Mouse (Mus musculus): ENCODE results near the gene C87977. TPM values are rescaled to one million over a fixed set of nuclear protein-coding genes. Genes with fewer than 3 reads are reported as not detected.

The C87977 gene
- not detected for polyA plus RNA-seq (2014; fragmentation: Illumina TruSeq; extraction: RNeasy Lipid Tissue Mini Kit (QIAGEN cat#74804); ENCODE audit: low read depth, low replicate concordance)

GRCm38 (mm10) chr4:144213218-144213617 is at the start of gene C87977:
Gene C87977, minus strand, starts transcription at chr4:144213318.

DNA sequence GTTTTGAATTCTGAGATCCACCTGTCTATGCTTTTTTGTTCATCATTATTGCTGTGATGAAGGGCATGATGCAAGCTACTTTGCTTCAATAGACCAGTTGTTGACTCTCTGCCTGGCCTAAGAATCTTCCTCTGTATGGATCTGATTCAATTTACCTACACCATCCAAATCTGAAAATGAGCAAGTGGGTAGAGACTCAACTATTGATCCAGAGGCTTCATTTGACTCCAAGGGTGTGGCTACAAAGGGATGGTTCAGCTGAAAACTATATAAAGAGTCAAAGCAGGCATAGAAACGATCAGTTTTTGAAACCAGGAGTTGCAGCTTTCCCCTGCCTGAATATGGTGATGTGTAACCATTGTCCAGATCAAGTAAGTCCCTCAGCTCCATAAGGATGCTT is 22.7 kb downstream of the C87977 start, which contains the start of gene Oog2:
Gene Oog2, plus strand, starts transcription at position 301 of the 400 bp plus-strand sequence.

DNA sequence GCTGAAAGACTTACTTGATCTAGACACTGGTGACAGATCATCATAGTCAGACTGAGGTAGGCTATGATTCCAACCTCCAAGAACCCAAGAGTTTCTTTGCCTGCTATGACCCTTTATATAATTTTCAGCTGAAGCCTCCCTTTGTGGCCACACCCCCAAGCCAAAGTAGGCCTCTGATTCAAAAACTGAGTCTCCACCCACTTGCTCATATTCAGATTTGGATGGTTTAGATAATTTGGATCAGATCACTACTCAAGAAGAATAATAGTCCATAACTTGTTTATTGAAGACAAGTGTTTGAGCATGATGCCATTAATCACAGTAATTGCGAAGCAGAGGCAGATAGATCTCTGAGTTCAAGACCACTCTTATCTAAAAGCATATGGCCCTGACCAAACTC is 50.6 kb downstream of the C87977 start, which contains the start of gene Oog3:
Gene Oog3, minus strand, starts transcription at position 101 of the 400 bp plus-strand sequence.

Other genes with a start within 250 kb of the C87977 start
- gene Gm13101, start 246.4 kb downstream of the C87977 start, polyA plus RNA-seq (2014; fragmentation: Illumina TruSeq; extraction: RNeasy Lipid Tissue Mini Kit (QIAGEN cat#74804); ENCODE audit: low read depth, low replicate concordance): 0.41 TPM
- not detected for gene Pramef17, start 218.9 kb downstream of the C87977 start, polyA plus RNA-seq (2014; fragmentation: Illumina TruSeq; extraction: RNeasy Lipid Tissue Mini Kit (QIAGEN cat#74804); ENCODE audit: low read depth, low replicate concordance)
- gene Pramel4, start 154.2 kb downstream of the C87977 start, polyA plus RNA-seq (2014; fragmentation: Illumina TruSeq; extraction: RNeasy Lipid Tissue Mini Kit (QIAGEN cat#74804); ENCODE audit: low read depth, low replicate concordance): 0.08 TPM
- not detected for gene Gm13102, start 106.8 kb downstream of the C87977 start, polyA plus RNA-seq (2014; fragmentation: Illumina TruSeq; extraction: RNeasy Lipid Tissue Mini Kit (QIAGEN cat#74804); ENCODE audit: low read depth, low replicate concordance)
- not detected for gene Oog3, start 50.7 kb downstream of the C87977 start, polyA plus RNA-seq (2014; fragmentation: Illumina TruSeq; extraction: RNeasy Lipid Tissue Mini Kit (QIAGEN cat#74804); ENCODE audit: low read depth, low replicate concordance)
- gene Oog2, start 22.6 kb downstream of the C87977 start, polyA plus RNA-seq (2014; fragmentation: Illumina TruSeq; extraction: RNeasy Lipid Tissue Mini Kit (QIAGEN cat#74804); ENCODE audit: low read depth, low replicate concordance): not detected
- gene Pramel5, start 67.2 kb upstream of the C87977 start, polyA plus RNA-seq (2014; fragmentation: Illumina TruSeq; extraction: RNeasy Lipid Tissue Mini Kit (QIAGEN cat#74804); ENCODE audit: low read depth, low replicate concordance): not detected
- gene Gm13128, start 116.9 kb upstream of the C87977 start, polyA plus RNA-seq (2014; fragmentation: Illumina TruSeq; extraction: RNeasy Lipid Tissue Mini Kit (QIAGEN cat#74804); ENCODE audit: low read depth, low replicate concordance): not detected
- gene Gm13119, start 144.6 kb upstream of the C87977 start, polyA plus RNA-seq (2014; fragmentation: Illumina TruSeq; extraction: RNeasy Lipid Tissue Mini Kit (QIAGEN cat#74804); ENCODE audit: low read depth, low replicate concordance): not detected
- gene Pramef20, start 164.6 kb upstream of the C87977 start, polyA plus RNA-seq (2014; fragmentation: Illumina TruSeq; extraction: RNeasy Lipid Tissue Mini Kit (QIAGEN cat#74804); ENCODE audit: low read depth, low replicate concordance): not detected
- gene Pramef12, start 195.1 kb upstream of the C87977 start, polyA plus RNA-seq (2014; fragmentation: Illumina TruSeq; extraction: RNeasy Lipid Tissue Mini Kit (QIAGEN cat#74804); ENCODE audit: low read depth, low replicate concordance): 2.6 TPM
- 82.9 TPM for gene 1700012P22Rik, start 225.5 kb upstream of the C87977 start, polyA plus RNA-seq (2014; fragmentation: Illumina TruSeq; extraction: RNeasy Lipid Tissue Mini Kit (QIAGEN cat#74804); ENCODE audit: low read depth, low replicate concordance)
- gene Gm9944, start 240.0 kb upstream of the C87977 start, polyA plus RNA-seq (2014; fragmentation: Illumina TruSeq; extraction: RNeasy Lipid Tissue Mini Kit (QIAGEN cat#74804); ENCODE audit: low read depth, low replicate concordance): not detected

All from testis, adult 10 weeks (tissue).